Mouse (Mus musculus): Measurements from ENCODE around the gene Lbp.

DNA sequence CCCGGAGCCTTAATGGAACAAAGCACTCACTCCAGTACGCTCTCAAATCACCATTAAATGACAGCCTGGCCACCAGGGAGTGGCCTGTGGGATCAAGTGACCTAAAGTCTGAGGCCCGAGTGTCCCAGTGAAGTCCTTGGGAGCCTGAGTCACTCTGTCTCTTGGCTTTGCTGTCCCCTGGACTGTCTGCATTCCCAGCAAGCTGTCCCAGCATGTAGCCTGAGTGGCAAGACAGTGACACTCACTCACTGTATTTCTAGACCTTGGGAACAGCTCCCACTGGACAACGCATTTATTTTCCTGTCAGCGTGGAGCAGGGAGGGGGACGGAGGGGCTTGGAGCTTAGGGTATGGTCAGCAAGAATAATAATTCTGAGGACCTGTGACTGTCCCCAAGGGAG, 29.8 kb upstream of the Lbp start:
- TF ChIP-seq CTCF (IDR thresholded peaks at IDR 0.05; ENCODE audit: low read depth, low read length) (no peak), TAL1 (conservative IDR thresholded peaks at IDR 0.05; ENCODE audit: low read depth, low read length) (no peak), GATA1 (IDR thresholded peaks at IDR 0.05; ENCODE audit: borderline replicate concordance, low read length) (no peak)
